Mouse (Mus musculus) mouse embryonic stem cell (cell line): ENCODE measurements around the gene Tas2r107.
"Not testable (repeated sequence)": the region's sequence is repeated elsewhere in the genome, so short reads cannot be mapped to it uniquely, and the experiment has no call there.

Experiments
- in situ Hi-C, 2 experiments: fragments of 300-500 bp; cut with MboI; formaldehyde crosslinking; loops; 1 replicate in 1 of 2; 3 replicates in 1 of 2; pipeline ENCODE4 v1.14.3; 2019 to 2020; ENCODE audit warnings: low sequenced_read_pairs in 2 of 2, low pct_unique_long_range_greater_than_20kb in 1 of 2, mixed read lengths in 1 of 2; ENCODE audit not compliant: unreplicated experiment in 1 of 2

The Tas2r107 gene

GRCm38 (mm10) chr6:131660049-131660448, at the start of gene Tas2r107:
TSS of gene Tas2r107 (minus strand) at chr6:131660149.
- in situ Hi-C loops: no loop called here

GRCm38 (mm10) chr6:131689963-131690362, 30.0 kb upstream of the Tas2r107 start, which contains the start of gene Tas2r114:
TSS of gene Tas2r114 (minus strand) at chr6:131690063.
- in situ Hi-C loops: no loop called here

GRCm38 (mm10) chr6:131687395-131687794, 27.4 kb upstream of the Tas2r107 start, which contains the start of gene Tas2r105:
TSS of gene Tas2r105 (minus strand) at chr6:131687495.
- in situ Hi-C loops: no loop called here

GRCm38 (mm10) chr6:131685644-131686043, 25.7 kb upstream of the Tas2r107 start, which contains the start of gene Tas2r104:
TSS of gene Tas2r104 (minus strand) at chr6:131685744.
- in situ Hi-C loops: no loop called here

- in situ Hi-C loops: no loop called here
These were observed 18.8 kb upstream of the Tas2r107 start, which contains the start of gene Tas2r106 for GRCm38 (mm10) chr6:131678786-131679185. TSS of gene Tas2r106 (minus strand) at chr6:131678886.

- in situ Hi-C loops: no loop called here
These were observed 29.1 kb downstream of the Tas2r107 start, which contains the start of gene Tas2r130 for GRCm38 (mm10) chr6:131630812-131631211. TSS of gene Tas2r130 (minus strand) at chr6:131630912.

GRCm38 (mm10) chr6:131609956-131610355, 50.0 kb downstream of the Tas2r107 start:
- in situ Hi-C loops: not testable (repeated sequence)
